19 mouse cellular contexts compared by ENCODE assay signal in genomic region chr11:26585409-26586366, GRCm38 (mm10). TPM values are rescaled to one million over a fixed set of nuclear protein-coding genes. Genes with fewer than 3 reads are reported as not detected.
DNase-seq lines count a peak whose midpoint lies in the region; ATAC-seq and TF ChIP-seq lines count a peak whose summit lies in the region.
"Had no signal": no experiment of that assay in that cellular context is flagged by ENCODE, and none has a peak within 500 bp of the region (broad histone marks: within the 10 kb centered on the region; RNA-seq: fewer than 3 reads in every experiment).

No protein-coding gene starts in this region.

- no peak for TF ChIP-seq CTCF in brain, embryonic 14.5 days (IDR thresholded peaks at IDR 0.05; ENCODE audit: borderline replicate concordance, extremely low read depth, insufficient read depth, insufficient read length)

- ATAC-seq in monocyte, adult 5-6 weeks (replicated peaks; ENCODE audit: insufficient number of reproducible peaks, low FRiP score, low TSS enrichment, poor library complexity, severe bottlenecking): peak; percentile 55

- DNase-seq in cerebellum, postnatal 25 days: peak; percentile 7 to 13
- no peak for DNase-seq in cerebellum, adult 11 months
- DNase-seq in layer of hippocampus, postnatal 14 days (ENCODE audit: low spot score in 2 of 2): peak; percentile 49 to 76
- DNase-seq in layer of hippocampus, adult 11-12 months (ENCODE audit: low spot score): no peak
- DNase-seq in brain, embryonic 14.5 days (ENCODE audit: low read depth): peak; percentile 89
- DNase-seq in heart, adult 8-10 months (ENCODE audit: low spot score): no peak
- no peak for DNase-seq in gastrocnemius, postnatal 25 days
- DNase-seq: adrenal gland, adult 2 months; cerebellum, postnatal 36 days; heart, adult 11 months; lung, embryonic 14.5 days had no signal

- no peak for TF ChIP-seq POLR2A in brain, embryonic 14.5 days (IDR thresholded peaks at IDR 0.05; ENCODE audit: borderline replicate concordance, extremely low read depth, insufficient read depth, insufficient read length, poor library complexity, severe bottlenecking)

RNA-seq across cellular contexts. Expression of gene Gm6899, which starts 7.4 kb away (rescaled TPM):
- total RNA-seq in layer of hippocampus, postnatal 14 days (2021): not detected
- polyA plus RNA-seq in brain, embryonic 14.5 days (2012; rRNA removed): not detected in 2 replicates
- not detected in 3 replicates for total RNA-seq in monocyte, adult 5-6 weeks (2017)
- total RNA-seq in heart, adult 8-10 months (2022): not detected
- not detected for total RNA-seq in gastrocnemius, postnatal 25 days (2021)
- total RNA-seq: adrenal gland, adult 2 months; ES-E14; hindbrain, postnatal 0 days; left cerebral cortex, adult 18-20 months had no signal
- polyA plus RNA-seq: adrenal gland, adult 2 months; embryonic facial prominence, embryonic 13.5 days; heart, postnatal 0 days; hindbrain, postnatal 0 days; kidney, embryonic 15.5 days; limb, embryonic 11.5 days; lung, embryonic 14.5 days had no signal

RNA-seq across cellular contexts. Expression of gene Vrk2, which starts 8.1 kb away (rescaled TPM):
- 1 to 10 TPM; 3.1 to 4.0 TPM for total RNA-seq in layer of hippocampus, postnatal 14 days (2021)
- polyA plus RNA-seq in brain, embryonic 14.5 days (2012; rRNA removed): 2.0 and 3.1 TPM in 2 replicates
- 47.2 to 74.0 TPM (median 63.8 TPM) in 3 replicates for total RNA-seq in monocyte, adult 5-6 weeks (2017)
- total RNA-seq in heart, adult 8-10 months (2022): 1 to 10 TPM; 4.6 to 8.0 (median 5.7) TPM
- 1 to 10 TPM; 6.2 to 9.1 TPM for total RNA-seq in gastrocnemius, postnatal 25 days (2021)

Comparison
In these comparisons a context has a peak if more than half of its experiments do, and no peak if none do; other contexts are left out.
1. DNase-seq: peak in cerebellum, postnatal 25 days (2 of 2), layer of hippocampus, postnatal 14 days (2 of 2) and brain, embryonic 14.5 days (single experiment); none in cerebellum, adult 11 months (single experiment), layer of hippocampus, adult 11-12 months (single experiment), heart, adult 8-10 months (single experiment) and gastrocnemius, postnatal 25 days (single experiment).